Mouse (Mus musculus) stomach, embryonic 16.5 days (tissue): ENCODE data around the gene Cd320. TPM values are rescaled to one million over a fixed set of nuclear protein-coding genes. Genes with fewer than 3 reads are reported as not detected.

Experiments used
- ATAC-seq: fragments of 200-750 bp; cut with Nextera tagmentation; 2 replicates; pipeline ENCODE4 v1.8.0; 2017; ENCODE audit warnings: moderate number of reproducible peaks, moderate TSS enrichment; ENCODE audit not compliant: insufficient read depth, low FRiP score
- H3K27ac ChIP-seq: fragments of 300-500 bp; sonication (generic); 2 replicates; pipeline ENCODE4 v1.5.1; 2014; ENCODE audit warnings: low read length
- H3K27me3 ChIP-seq: fragments of 300-500 bp; sonication (generic); 2 replicates; pipeline ENCODE4 v1.6.1; 2014; ENCODE audit warnings: low read length, control low read depth, mixed read lengths; ENCODE audit not compliant: control insufficient read depth, insufficient read depth
- H3K36me3 ChIP-seq: fragments of 300-500 bp; sonication (generic); 2 replicates; pipeline ENCODE4 v1.6.1; 2014; ENCODE audit warnings: low read length; ENCODE audit not compliant: control insufficient read depth, insufficient read depth
- H3K4me1 ChIP-seq: fragments of 300-500 bp; sonication (generic); 2 replicates; pipeline ENCODE4 v1.6.1; 2014; ENCODE audit warnings: low read length, control low read depth, mixed read lengths; ENCODE audit not compliant: control insufficient read depth, insufficient read depth
- H3K4me2 ChIP-seq: fragments of 300-500 bp; sonication (generic); 2 replicates; pipeline ENCODE4 v1.6.1; 2014; ENCODE audit warnings: low read depth, low read length, mixed read lengths
- H3K4me3 ChIP-seq: fragments of 300-500 bp; sonication (generic); replicated peaks from 2 replicates; pipeline ENCODE4 v1.5.1; 2014; ENCODE audit warnings: mild to moderate bottlenecking, low read length
- H3K9ac ChIP-seq: fragments of 300-500 bp; sonication (generic); 2 replicates; pipeline ENCODE4 v1.6.1; 2014; ENCODE audit warnings: low read length
- H3K9me3 ChIP-seq: fragments of 300-500 bp; sonication (generic); replicated peaks from 2 replicates; pipeline ENCODE4 v1.6.1; 2016; ENCODE audit warnings: low read length, control low read depth; ENCODE audit not compliant: control insufficient read depth
- WGBS: fragments of 180-500 bp; shearing (Covaris S2); extraction: QIAGEN DNeasy Blood & Tissue Kit; methylation state at CpG from one replicate; pipeline ENCODE4 v1.1.7; 2014; 5-methylcytosine and 5-hydroxymethylcytosine counted together
- polyA plus RNA-seq: library from polyadenylated mRNA; unstranded; fragments of >200 nt; fragmentation: Nextera tagmentation; extraction: Ambion mirVana; gene quantifications from 2 replicates; pipeline ENCODE4 v1.2.1, GENCODE M21; 2015

Gene Cd320
- polyA plus RNA-seq, 1 experiment from 2014 or later: 52.0 TPM

DNA sequence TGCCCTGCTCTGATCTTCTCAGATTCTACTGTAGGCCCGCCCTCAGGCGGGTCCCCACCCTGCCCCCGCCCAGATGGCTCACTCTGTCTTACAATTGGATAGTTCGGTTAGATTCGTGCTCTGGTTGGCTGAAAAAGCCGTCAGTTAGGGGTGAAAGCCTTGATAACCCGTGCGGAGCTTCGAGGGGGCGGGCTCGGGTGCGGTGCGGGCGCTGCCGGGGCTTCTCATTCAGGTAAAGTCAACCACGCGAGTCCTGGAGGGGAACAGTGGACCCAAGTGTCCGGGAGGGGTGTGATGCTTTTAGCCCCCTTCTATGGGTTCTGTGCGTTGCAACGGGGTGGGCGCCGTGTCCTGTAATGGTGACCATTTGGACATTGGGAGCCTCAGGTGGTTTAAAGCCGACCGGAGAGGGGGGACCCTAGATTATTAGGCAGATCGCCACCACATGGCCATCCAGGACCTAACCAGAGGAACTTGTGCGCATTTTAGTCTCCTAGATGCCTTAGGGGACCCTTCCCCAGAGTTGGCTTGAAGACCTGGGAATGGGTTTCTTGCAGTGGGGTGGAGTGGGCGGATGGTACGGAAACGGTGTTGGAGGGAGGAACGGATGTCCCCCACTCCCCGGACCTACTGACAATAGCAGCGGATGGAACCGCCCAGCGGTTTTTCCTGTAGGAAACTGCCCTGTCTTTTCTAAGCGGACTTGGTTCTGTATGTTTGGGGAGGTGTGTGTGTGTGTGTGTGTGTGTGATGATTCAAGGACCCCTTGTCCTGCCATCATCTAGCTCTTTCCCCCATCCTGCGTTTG lies 32.4 kb upstream of the Cd320 start, which contains the start of gene Kank3:
Gene Kank3 (plus strand): TSS at position 186 of the 808 bp plus-strand sequence.
- Histone ChIP-seq H3K4me1 (peaks cover 6% of the 10 kb centered on the region; the same call in 1 of the 2 replicates), H3K27ac (peak within 1 kb of the TSS; percentile 38; the same call in 1 of the 2 replicates), H3K9me3 (no peaks in the 10 kb centered on the region), H3K9ac (peak within 1 kb of the TSS; percentile 73), H3K4me2 (peak within 1 kb of the TSS; percentile 87), H3K36me3 (no peaks in the 10 kb centered on the region), H3K27me3 (no peaks in the 10 kb centered on the region), H3K4me3 (peak within 1 kb of the TSS; percentile 61)
- under 1% methylated on average over 36 of the region's 36 CpGs for WGBS
- peak; percentile 95 for ATAC-seq

DNA sequence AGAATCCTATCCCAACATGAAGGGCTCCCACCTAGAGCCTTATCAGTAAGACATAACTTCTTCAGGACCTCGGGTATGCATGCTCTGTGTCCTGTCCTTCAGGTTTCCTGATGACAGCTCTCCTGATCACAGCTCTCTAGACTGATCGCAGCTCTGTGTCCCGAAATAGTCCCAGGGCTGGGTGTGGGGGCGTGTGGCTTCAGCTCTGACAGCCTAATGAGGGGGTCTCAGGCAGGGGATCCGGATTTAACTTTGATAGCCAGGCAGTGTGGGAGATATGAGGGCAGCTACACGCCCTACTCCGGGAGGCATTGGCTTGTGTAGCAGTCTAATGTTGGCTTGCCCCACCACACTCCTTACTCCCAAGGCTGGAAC lies 31.8 kb upstream of the Cd320 start:
- H3K27ac ChIP-seq: 0 out of 2 replicates have a peak overlapping the region, but pooled peaks have one; percentile 38
- H3K4me1 ChIP-seq: peaks cover 6% of the 10 kb centered on the region; the same call in 1 of the 2 replicates
- no peak for ATAC-seq
- H3K4me3 ChIP-seq: peak overlapping the region; percentile 61
- H3K9ac ChIP-seq: peak overlapping the region; percentile 73
- no peaks in the 10 kb centered on the region for H3K9me3 ChIP-seq
- H3K36me3 ChIP-seq: no peaks in the 10 kb centered on the region
- no peaks in the 10 kb centered on the region for H3K27me3 ChIP-seq
- WGBS: 20% methylated on average over 7 of the region's 7 CpGs
- H3K4me2 ChIP-seq: peak overlapping the region; percentile 87

DNA sequence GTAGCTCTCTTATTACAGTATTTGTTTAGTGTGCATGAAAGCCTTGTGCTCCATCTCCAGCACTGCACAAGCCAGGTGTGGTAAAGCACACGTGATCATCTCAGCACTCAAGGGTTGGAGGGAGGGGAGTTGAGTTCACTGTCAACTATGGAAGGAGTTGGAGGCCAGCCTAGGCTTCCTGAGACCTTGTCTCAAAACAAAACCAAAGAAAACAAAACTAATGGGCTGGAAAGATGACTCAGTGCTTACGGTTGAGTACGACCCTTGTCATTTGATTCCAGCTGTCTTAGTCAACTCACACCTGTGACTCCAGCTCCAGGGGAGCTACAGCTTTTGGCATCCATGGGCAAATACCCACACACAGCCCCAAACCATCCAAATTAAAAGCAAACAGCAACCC lies 30.4 kb upstream of the Cd320 start:
- no peaks in the 10 kb centered on the region for H3K36me3 ChIP-seq
- H3K27me3 ChIP-seq: no peaks in the 10 kb centered on the region
- H3K9ac ChIP-seq: no peak overlapping the region
- peaks cover 10% of the 10 kb centered on the region for H3K4me1 ChIP-seq
- no peak overlapping the region for H3K27ac ChIP-seq
- no peak overlapping the region for H3K4me3 ChIP-seq
- 32% methylated on average over 3 of the region's 3 CpGs for WGBS
- H3K9me3 ChIP-seq: no peaks in the 10 kb centered on the region
- ATAC-seq: no peak
- H3K4me2 ChIP-seq: 0 out of 2 replicates have a peak overlapping the region, but pooled peaks have one; percentile 5

DNA sequence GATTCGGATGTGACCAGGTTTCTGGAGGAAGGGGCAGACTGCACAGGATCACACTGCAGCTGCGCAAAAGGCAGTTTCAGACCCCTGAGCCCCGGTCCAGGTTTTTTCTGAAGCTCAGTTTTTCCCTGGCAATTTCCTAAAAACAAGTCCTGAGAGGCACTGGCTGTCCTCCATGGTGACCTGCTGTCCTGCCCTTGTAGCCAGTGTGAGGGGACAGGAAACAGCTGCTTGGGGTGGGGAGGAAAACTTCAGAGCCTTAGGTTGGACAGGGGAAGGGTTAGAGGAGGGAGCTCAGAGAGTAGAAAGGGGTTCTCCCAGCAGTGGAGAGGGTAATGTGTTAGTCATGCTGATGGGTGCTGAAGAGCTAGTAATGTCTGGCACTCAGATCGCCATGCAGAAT lies 29.9 kb upstream of the Cd320 start:
- no peak for ATAC-seq
- no peaks in the 10 kb centered on the region for H3K9me3 ChIP-seq
- WGBS: 56% methylated on average over 4 of the region's 4 CpGs
- no peak overlapping the region for H3K4me3 ChIP-seq
- H3K27ac ChIP-seq: no peak overlapping the region
- H3K4me2 ChIP-seq: no peak overlapping the region
- no peaks in the 10 kb centered on the region for H3K27me3 ChIP-seq
- no peaks in the 10 kb centered on the region for H3K36me3 ChIP-seq
- H3K4me1 ChIP-seq: peaks cover 14% of the 10 kb centered on the region
- 0 out of 2 replicates have a peak overlapping the region, but pooled peaks have one; percentile 11 for H3K9ac ChIP-seq

DNA sequence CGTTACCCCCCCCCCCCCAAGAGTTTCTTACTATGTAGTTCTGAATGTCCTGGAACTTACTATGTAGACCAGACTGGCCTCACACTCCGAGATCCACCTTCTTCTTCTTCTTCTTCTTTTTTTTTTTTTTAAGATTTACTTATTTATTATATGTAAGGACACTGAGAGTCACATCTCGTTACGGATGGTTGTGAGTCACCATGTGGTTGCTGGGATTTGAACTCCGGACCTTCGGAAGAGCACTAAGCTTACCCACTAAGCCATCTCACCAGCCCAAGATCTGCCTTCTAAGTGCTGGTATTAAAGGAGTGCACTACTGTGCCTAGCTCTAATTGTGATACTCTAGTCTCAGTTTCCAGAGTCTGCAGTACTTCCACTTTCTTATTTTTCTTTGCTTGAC lies 27.5 kb upstream of the Cd320 start:
- peaks cover 5% of the 10 kb centered on the region; the same call in 1 of the 2 replicates for H3K36me3 ChIP-seq
- no peak overlapping the region for H3K4me3 ChIP-seq
- H3K9me3 ChIP-seq: no peaks in the 10 kb centered on the region
- H3K27me3 ChIP-seq: no peaks in the 10 kb centered on the region
- H3K4me2 ChIP-seq: no peak overlapping the region
- H3K27ac ChIP-seq: no peak overlapping the region
- 85% methylated on average over 6 of the region's 6 CpGs for WGBS
- peaks cover 19% of the 10 kb centered on the region for H3K4me1 ChIP-seq
- no peak overlapping the region for H3K9ac ChIP-seq
- ATAC-seq: no peak

DNA sequence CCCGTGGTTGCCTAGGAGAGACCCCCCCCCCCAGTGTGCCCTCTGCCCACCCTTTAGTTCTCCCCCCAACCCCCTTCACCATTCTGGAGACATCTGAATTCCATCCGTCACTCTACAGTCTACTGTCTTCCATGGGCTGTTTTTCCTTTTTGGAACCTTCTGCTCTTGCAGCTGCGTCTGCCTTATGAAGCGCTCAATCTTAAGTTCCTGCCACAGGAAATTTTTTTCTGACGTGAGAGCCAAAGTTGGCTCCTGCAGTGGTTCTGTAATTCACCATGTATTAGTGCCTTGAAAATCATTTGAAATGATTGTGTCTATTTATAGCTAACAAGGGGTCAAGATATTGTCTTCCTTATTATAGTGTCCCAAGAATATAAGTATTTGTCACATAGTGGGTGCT lies 26.3 kb upstream of the Cd320 start:
- peak overlapping the region; percentile 89 for H3K4me2 ChIP-seq
- H3K27me3 ChIP-seq: no peaks in the 10 kb centered on the region
- H3K4me1 ChIP-seq: peaks cover 13% of the 10 kb centered on the region
- no peak for ATAC-seq
- H3K9ac ChIP-seq: peak overlapping the region; percentile 82
- H3K36me3 ChIP-seq: peaks cover 7% of the 10 kb centered on the region
- H3K27ac ChIP-seq: peak overlapping the region; percentile 91
- WGBS: 55% methylated on average over 5 of the region's 5 CpGs
- H3K9me3 ChIP-seq: no peaks in the 10 kb centered on the region
- peak overlapping the region; percentile 55 for H3K4me3 ChIP-seq

DNA sequence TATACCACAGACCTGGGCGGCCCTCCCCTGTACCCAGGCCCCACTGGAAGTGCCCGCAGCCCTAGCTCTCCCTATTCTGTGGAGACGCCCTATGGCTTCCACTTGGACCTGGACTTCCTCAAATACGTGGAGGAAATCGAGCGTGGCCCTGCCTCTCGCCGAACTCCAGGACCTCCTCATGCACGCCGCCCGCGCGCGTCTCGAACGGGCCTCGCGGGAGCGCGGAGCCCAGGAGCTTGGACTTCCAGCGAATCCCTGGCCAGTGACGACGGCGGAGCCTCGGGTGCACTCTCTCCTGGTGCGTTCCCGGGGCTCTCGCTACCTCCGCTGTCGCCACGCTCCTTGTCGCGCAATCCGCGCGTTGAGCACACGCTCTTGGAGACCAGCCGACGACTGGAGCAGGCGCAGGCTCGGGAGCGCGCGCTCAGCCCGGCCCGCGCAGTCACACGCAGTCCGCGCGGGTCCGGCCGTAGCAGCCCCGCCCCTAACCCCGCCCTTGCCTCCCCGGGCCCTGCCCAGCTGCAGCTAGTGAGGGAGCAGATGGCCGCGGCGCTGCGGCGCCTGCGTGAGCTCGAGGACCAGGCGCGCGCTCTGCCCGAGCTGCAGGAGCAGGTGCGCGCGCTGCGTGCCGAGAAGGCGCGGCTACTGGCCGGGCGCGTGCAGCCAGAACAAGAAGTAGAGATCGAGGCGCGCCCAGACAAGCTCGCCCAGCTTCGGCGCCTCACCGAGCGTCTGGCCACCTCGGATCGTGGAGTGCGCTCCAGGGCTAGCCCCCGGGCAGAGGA lies 25.5 kb upstream of the Cd320 start:
- ATAC-seq: peak; percentile 99
- H3K27me3 ChIP-seq: no peaks in the 10 kb centered on the region
- H3K27ac ChIP-seq: peak overlapping the region; percentile 91
- H3K4me3 ChIP-seq: peak overlapping the region; percentile 55
- H3K4me2 ChIP-seq: peak overlapping the region; percentile 89
- WGBS: under 1% methylated on average over 89 of the region's 89 CpGs
- H3K36me3 ChIP-seq: peaks cover 14% of the 10 kb centered on the region
- H3K4me1 ChIP-seq: peaks cover 17% of the 10 kb centered on the region
- peak overlapping the region; percentile 82 for H3K9ac ChIP-seq
- H3K9me3 ChIP-seq: no peaks in the 10 kb centered on the region

DNA sequence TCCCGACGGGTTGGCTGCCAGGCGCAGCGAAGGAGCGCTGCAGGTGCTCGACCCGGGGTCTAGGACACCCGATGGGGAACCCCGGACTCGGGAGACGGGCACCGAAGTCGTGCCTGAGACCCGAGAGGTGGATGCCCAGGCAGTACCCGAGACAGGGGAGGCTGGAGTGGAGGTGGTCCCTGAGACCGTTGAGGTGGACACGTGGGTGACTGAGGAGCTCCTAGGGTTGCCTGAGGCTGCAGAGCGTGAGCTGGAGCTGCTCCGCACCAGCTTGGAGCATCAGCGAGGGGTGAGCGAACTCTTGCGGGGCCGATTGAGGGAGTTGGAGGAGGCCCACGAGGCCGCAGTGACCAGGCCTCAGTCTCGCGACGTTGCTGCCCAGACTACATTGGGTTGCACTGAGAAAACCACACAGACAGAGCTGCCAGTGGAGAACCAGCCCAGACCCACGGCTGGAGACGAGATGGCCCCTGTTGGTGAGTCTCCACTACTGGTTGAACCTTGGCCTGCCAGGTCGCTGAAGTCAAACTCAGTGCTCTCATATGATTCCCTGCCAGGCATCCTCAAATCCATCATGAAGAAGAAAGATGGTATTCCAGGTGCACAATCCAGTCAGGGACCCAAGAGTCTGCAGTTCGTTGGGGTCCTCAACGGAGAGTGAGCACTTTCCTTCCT lies 24.8 kb upstream of the Cd320 start:
- H3K4me1 ChIP-seq: peaks cover 18% of the 10 kb centered on the region
- WGBS: 20% methylated on average over 33 of the region's 33 CpGs
- H3K9me3 ChIP-seq: no peaks in the 10 kb centered on the region
- peak overlapping the region; percentile 84 for H3K27ac ChIP-seq
- ATAC-seq: peak; percentile 30; the same call in 1 of the 2 replicates
- peak overlapping the region; percentile 55 for H3K4me3 ChIP-seq
- peak overlapping the region; percentile 89 for H3K4me2 ChIP-seq
- H3K27me3 ChIP-seq: no peaks in the 10 kb centered on the region
- peaks cover 14% of the 10 kb centered on the region for H3K36me3 ChIP-seq
- peak overlapping the region; percentile 82 for H3K9ac ChIP-seq
